Mouse (Mus musculus): ENCODE results near the gene Zfp652. TPM values are rescaled to one million over a fixed set of nuclear protein-coding genes. Genes with fewer than 3 reads are reported as not detected.

The Zfp652 gene
- polyA plus RNA-seq, 1 experiment from 2014 or later: 24.9 TPM

GRCm38 (mm10) chr11:95832129-95833005 lies 119.9 kb downstream of the Zfp652 start:
- H3K9ac ChIP-seq (replicated peaks): no peak overlapping the region
- H3K4me1 ChIP-seq (replicated peaks): peaks cover 59% of the 10 kb centered on the region
- no peaks in the 10 kb centered on the region for H3K9me3 ChIP-seq
- no peak overlapping the region for H3K4me3 ChIP-seq (replicated peaks)
- H3K4me2 ChIP-seq: 0 out of 2 replicates have a peak overlapping the region, but pooled peaks have one; percentile 11
- WGBS: 38% methylated on average over 18 of the region's 18 CpGs
- no peaks in the 10 kb centered on the region for H3K36me3 ChIP-seq
- H3K27me3 ChIP-seq: peaks cover 100% of the 10 kb centered on the region
- no peak for ATAC-seq (ENCODE audit: insufficient number of reproducible peaks, insufficient read depth, low FRiP score, low TSS enrichment, low read depth)
- H3K27ac ChIP-seq: no peak overlapping the region

DNA sequence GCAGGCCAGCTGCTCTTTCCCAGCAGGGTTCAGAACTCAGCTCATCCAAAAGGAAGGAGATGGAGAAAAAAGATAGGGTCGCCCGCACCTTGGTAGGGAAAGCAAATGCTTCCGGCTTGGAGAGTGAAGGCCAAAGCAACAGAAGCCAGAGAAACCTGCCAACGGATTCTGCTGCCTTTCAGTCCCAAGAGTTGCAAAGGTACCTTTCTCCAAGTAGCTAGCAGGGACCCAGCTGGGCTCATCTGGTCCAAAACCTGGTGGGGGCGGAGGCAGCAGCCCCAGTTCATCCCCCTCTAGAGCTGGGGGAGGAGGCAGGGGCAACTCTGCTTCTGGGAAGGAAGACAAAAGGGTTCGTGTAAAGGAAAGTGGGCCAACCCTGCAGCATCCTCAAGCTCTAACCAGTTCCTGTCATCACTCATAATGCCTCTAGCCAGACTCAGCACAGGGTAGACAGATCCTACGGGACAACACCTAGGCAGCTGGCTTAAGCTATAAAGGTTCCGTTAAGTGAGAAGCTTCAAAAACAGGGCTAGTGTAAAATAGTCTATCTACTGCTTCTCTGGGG lies 120.6 kb downstream of the Zfp652 start:
- no peak for ATAC-seq (ENCODE audit: insufficient number of reproducible peaks, insufficient read depth, low FRiP score, low TSS enrichment, low read depth)
- H3K4me1 ChIP-seq (replicated peaks): peaks cover 61% of the 10 kb centered on the region

DNA sequence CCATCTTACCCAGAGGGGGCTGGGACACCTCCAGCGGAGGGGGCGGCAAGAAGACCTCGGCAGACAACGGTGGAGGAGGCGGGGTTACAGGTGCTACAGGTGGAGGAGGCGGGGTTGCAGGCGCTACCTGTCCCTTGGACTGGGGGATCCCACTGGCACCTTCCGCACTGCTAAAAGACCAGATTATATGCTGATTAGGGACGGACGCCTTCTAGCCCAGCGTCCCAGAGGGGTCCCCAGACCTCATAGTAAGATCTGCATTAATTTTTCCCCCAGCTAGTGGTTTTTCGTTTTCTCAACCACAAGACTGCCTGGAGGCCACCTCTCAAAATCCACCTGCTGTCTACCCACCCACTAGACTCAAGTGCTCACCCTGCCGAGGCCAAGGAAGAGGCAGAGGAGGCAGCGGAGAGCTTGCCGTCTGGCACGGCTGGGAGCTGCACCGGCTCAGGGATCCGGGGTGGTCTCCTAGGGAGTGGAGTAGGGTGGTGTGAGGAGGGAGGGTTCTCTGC lies 121.2 kb downstream of the Zfp652 start:
- peaks cover 61% of the 10 kb centered on the region for H3K4me1 ChIP-seq (replicated peaks)
- no peak overlapping the region for H3K9ac ChIP-seq (replicated peaks)
- H3K27ac ChIP-seq: no peak overlapping the region
- no peaks in the 10 kb centered on the region for H3K36me3 ChIP-seq
- no peak for ATAC-seq (ENCODE audit: insufficient number of reproducible peaks, insufficient read depth, low FRiP score, low TSS enrichment, low read depth)
- H3K27me3 ChIP-seq: peaks cover 99% of the 10 kb centered on the region
- H3K4me2 ChIP-seq: no peak overlapping the region; the same call in 1 of the 2 replicates
- H3K9me3 ChIP-seq: no peaks in the 10 kb centered on the region
- H3K4me3 ChIP-seq (replicated peaks): no peak overlapping the region
- WGBS: 6% methylated on average over 18 of the region's 18 CpGs

More for the DNA sequence above, 120.6 kb downstream of the Zfp652 start:
- Histone ChIP-seq H3K36me3 (no peaks in the 10 kb centered on the region), H3K4me3 (replicated peaks) (no peak overlapping the region), H3K27me3 (peaks cover 99% of the 10 kb centered on the region), H3K4me2 (peak overlapping the region; percentile 11; the same call in 1 of the 2 replicates), H3K27ac (no peak overlapping the region), H3K9ac (replicated peaks) (no peak overlapping the region), H3K9me3 (no peaks in the 10 kb centered on the region)
- 18% methylated on average over 8 of the region's 8 CpGs for WGBS

- no peak for ATAC-seq (ENCODE audit: insufficient number of reproducible peaks, insufficient read depth, low FRiP score, low TSS enrichment, low read depth)
- H3K9me3 ChIP-seq: no peaks in the 10 kb centered on the region
- peaks cover 94% of the 10 kb centered on the region for H3K27me3 ChIP-seq
- peak overlapping the region; percentile 35 for H3K4me2 ChIP-seq
- peaks cover 61% of the 10 kb centered on the region for H3K4me1 ChIP-seq (replicated peaks)
- WGBS: 3% methylated on average over 22 of the region's 22 CpGs
- H3K4me3 ChIP-seq (replicated peaks): 0 out of 2 replicates have a peak overlapping the region, but pooled peaks have one; percentile 6
- H3K27ac ChIP-seq: no peak overlapping the region
- H3K9ac ChIP-seq (replicated peaks): no peak overlapping the region
- no peaks in the 10 kb centered on the region for H3K36me3 ChIP-seq
Measured at GRCm38 (mm10) chr11:95834143-95834667, 121.7 kb downstream of the Zfp652 start.

DNA sequence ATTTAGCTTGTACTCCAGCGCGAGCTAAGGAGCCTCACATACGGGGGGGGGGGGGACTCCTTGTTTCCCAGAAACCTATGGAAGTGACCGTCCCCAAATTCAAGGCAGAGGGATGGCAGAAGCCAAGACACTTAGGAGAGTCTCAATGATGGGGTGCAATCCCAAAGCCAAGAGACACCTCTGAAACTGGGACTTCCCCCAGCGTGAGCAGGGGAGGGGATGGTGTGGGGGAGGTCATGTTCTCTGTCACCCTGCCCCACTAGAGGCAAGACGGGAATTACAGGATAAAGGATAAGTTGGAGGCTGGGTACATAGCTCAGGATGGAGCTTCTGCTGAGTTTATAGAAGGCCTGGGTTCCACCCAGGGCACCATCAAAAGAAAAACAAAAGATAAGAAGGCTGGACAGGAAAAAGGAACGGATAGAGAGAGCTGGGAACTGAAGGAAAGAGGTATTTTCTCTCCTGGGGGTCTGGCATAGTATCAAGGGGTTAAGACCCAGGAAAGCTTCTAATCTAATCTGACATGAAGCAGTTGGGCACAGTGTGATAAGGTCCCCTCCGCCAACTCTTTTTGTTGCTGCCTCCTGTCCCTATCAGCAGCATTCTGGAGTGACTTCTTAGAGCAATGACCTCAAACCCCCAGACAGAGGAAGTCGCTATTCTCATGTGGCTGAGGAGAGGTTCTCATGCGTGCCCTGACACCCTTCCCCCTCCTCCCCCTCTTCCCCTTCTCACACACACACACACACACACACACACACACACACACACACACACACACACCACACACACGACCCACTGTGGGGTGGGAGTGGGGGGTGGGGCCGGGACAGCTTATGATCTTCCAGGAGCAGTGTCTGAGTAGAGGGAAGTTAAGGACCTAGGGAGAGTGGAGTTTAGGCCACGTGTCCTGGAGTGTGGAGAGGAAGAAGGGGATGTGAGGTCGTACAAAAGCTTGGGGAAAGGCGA lies 122.6 kb downstream of the Zfp652 start:
- H3K36me3 ChIP-seq: no peaks in the 10 kb centered on the region
- no peaks in the 10 kb centered on the region for H3K9me3 ChIP-seq
- ATAC-seq (ENCODE audit: insufficient number of reproducible peaks, insufficient read depth, low FRiP score, low TSS enrichment, low read depth): no peak
- WGBS: 21% methylated on average over 15 of the region's 15 CpGs
- H3K27ac ChIP-seq: no peak overlapping the region
- no peak overlapping the region for H3K4me3 ChIP-seq (replicated peaks)
- peak overlapping the region; percentile 35; the same call in 1 of the 2 replicates for H3K4me2 ChIP-seq
- H3K27me3 ChIP-seq: peaks cover 89% of the 10 kb centered on the region
- no peak overlapping the region for H3K9ac ChIP-seq (replicated peaks)
- peaks cover 61% of the 10 kb centered on the region for H3K4me1 ChIP-seq (replicated peaks)

DNA sequence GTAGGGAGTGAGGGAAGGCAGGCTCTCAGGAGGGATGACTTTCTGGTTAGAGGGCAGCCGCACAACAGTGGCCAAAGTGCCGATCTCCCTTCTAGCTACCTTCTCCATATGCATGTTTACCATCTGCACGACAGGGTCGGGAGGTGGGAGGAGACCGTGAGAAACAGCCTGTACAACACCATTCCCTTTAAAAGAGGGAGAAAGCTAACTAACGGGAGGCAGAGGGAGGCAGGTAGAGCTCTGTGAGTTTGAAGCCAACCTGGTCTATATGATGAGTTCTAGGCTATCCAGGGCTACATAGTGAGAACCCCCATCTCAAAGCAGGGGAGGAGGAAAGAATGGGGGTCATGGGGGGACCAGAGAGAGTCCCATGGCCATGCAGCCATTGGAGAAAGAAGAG lies 123.4 kb downstream of the Zfp652 start:
- peaks cover 53% of the 10 kb centered on the region for H3K4me1 ChIP-seq (replicated peaks)

GRCm38 (mm10) chr11:95836433-95836832 lies 124.0 kb downstream of the Zfp652 start:
- H3K27ac ChIP-seq: no peak overlapping the region
- no peak overlapping the region for H3K4me2 ChIP-seq
- WGBS: 47% methylated on average over 6 of the region's 6 CpGs
- ATAC-seq (ENCODE audit: insufficient number of reproducible peaks, insufficient read depth, low FRiP score, low TSS enrichment, low read depth): no peak
- no peak overlapping the region for H3K9ac ChIP-seq (replicated peaks)
- no peak overlapping the region for H3K4me3 ChIP-seq (replicated peaks)
- H3K4me1 ChIP-seq (replicated peaks): peaks cover 47% of the 10 kb centered on the region
- peaks cover 86% of the 10 kb centered on the region for H3K27me3 ChIP-seq
- no peaks in the 10 kb centered on the region for H3K36me3 ChIP-seq
- no peaks in the 10 kb centered on the region for H3K9me3 ChIP-seq

More for the DNA sequence above, 123.4 kb downstream of the Zfp652 start:
- no peak for ATAC-seq (ENCODE audit: insufficient number of reproducible peaks, insufficient read depth, low FRiP score, low TSS enrichment, low read depth)
- Histone ChIP-seq H3K36me3 (no peaks in the 10 kb centered on the region), H3K4me3 (replicated peaks) (no peak overlapping the region), H3K9ac (replicated peaks) (no peak overlapping the region), H3K9me3 (no peaks in the 10 kb centered on the region), H3K27ac (no peak overlapping the region), H3K27me3 (peaks cover 86% of the 10 kb centered on the region), H3K4me2 (no peak overlapping the region)
- WGBS: 29% methylated on average over 6 of the region's 6 CpGs

GRCm38 (mm10) chr11:95837059-95837458 lies 124.6 kb downstream of the Zfp652 start, which contains the start of gene Gngt2:
Gngt2 (plus strand) TSS chr11:95837216.
- ATAC-seq (ENCODE audit: insufficient number of reproducible peaks, insufficient read depth, low FRiP score, low TSS enrichment, low read depth): no peak
- no peak within 1 kb of the TSS for H3K27ac ChIP-seq
- H3K9me3 ChIP-seq: no peaks in the 10 kb centered on the region
- peaks cover 86% of the 10 kb centered on the region for H3K27me3 ChIP-seq
- H3K4me2 ChIP-seq: 0 out of 2 replicates have a peak within 1 kb of the TSS, but pooled peaks have one; percentile 1
- no peaks in the 10 kb centered on the region for H3K36me3 ChIP-seq
- H3K4me1 ChIP-seq (replicated peaks): peaks cover 47% of the 10 kb centered on the region
- 70% methylated on average over 10 of the region's 10 CpGs for WGBS
- no peak within 1 kb of the TSS for H3K9ac ChIP-seq (replicated peaks)
- no peak within 1 kb of the TSS for H3K4me3 ChIP-seq (replicated peaks)

DNA sequence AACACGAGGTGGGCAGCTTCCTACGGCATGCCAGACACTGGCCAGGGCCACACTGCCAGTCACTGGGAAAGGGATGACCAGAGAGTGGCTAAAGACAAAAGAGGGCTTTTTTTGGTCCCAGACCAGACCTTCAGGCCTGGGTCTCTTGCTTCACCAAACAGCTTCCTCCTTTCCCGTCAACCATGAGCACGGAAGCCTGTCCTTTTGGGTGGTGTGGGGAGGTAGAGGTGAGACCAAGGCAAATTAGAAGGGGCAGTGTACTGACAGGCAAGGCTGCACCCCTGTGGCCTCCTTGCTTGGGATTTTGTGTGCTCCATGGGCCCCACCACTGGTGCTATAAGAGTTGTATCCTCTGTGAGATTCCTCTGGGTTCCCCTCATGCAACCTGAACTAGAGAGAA lies 126.1 kb downstream of the Zfp652 start:
- 80% methylated on average over 4 of the region's 4 CpGs for WGBS
- H3K9me3 ChIP-seq: no peaks in the 10 kb centered on the region
- no peak overlapping the region for H3K4me3 ChIP-seq (replicated peaks)
- peaks cover 74% of the 10 kb centered on the region for H3K27me3 ChIP-seq
- no peak overlapping the region for H3K4me2 ChIP-seq
- no peak overlapping the region for H3K9ac ChIP-seq (replicated peaks)
- no peaks in the 10 kb centered on the region for H3K36me3 ChIP-seq
- peaks cover 50% of the 10 kb centered on the region for H3K4me1 ChIP-seq (replicated peaks)
- H3K27ac ChIP-seq: no peak overlapping the region
- no peak for ATAC-seq (ENCODE audit: insufficient number of reproducible peaks, insufficient read depth, low FRiP score, low TSS enrichment, low read depth)

DNA sequence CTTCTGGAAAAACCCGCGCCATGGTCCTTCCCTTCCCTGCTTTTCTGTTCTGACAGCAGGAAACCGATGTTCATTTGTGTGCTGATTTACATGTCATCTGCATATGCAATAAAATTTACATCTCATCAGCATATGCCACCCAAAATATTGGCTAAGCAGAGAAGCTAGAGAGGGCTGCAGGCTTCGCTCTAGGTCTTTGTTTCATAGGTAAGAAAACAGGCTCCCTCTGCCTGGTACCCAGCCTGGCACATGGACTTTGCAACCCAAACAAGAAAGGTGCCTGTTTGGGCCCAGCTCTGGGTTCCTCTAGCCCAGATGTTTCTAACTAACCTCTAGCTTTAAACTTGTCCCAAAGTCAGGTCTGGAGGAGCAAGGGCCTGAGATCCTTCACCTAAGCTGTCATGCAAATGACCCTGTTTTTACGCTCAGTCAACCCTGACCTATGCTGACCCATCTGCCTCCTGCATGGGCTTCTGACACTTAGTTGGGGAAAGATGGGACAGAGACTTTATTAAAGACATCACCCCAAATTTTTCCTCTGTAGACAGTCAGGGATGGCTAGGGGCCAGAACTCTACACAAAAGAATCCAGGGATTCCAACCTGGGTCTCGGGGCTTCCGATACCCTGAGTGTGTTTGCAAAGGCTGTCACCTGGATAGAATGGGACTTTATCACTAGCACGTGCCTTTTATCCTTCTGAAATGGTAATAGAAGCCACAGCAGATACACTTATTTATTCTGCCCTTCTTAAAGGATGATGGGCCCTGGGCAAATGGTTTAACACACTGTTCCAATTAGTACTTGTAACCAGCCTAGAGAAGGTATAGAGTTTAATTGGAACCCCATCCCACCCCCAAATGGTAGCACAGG lies 126.8 kb downstream of the Zfp652 start:
- Histone ChIP-seq H3K9me3 (no peaks in the 10 kb centered on the region), H3K9ac (replicated peaks) (no peak overlapping the region), H3K27me3 (peaks cover 68% of the 10 kb centered on the region), H3K27ac (no peak overlapping the region), H3K36me3 (no peaks in the 10 kb centered on the region), H3K4me3 (replicated peaks) (no peak overlapping the region), H3K4me1 (replicated peaks) (peaks cover 44% of the 10 kb centered on the region), H3K4me2 (no peak overlapping the region)
- WGBS: 67% methylated on average over 8 of the region's 8 CpGs
- ATAC-seq (ENCODE audit: insufficient number of reproducible peaks, insufficient read depth, low FRiP score, low TSS enrichment, low read depth): no peak

Data from limb, embryonic 12.5 days (tissue).